Mouse (Mus musculus): ENCODE data around the gene Sik2. TPM values are rescaled to one million over a fixed set of nuclear protein-coding genes. Genes with fewer than 3 reads are reported as not detected.
A peak's percentile ranks its signal among the peaks of the same experiment; 100 is the strongest.

Gene Sik2
- polyA plus RNA-seq, 1 experiment from 2014 or later = 12.4 TPM

GRCm38 (mm10) chr9:50986677-50987076 lies 22.2 kb downstream of the Sik2 start:
- no peak for DNase-seq (ENCODE audit: low spot score)

- no peak for DNase-seq (ENCODE audit: low spot score)
Observed at GRCm38 (mm10) chr9:50986123-50986522, 22.8 kb downstream of the Sik2 start.

GRCm38 (mm10) chr9:50981499-50982190 lies 27.2 kb downstream of the Sik2 start:
- no peak for DNase-seq (ENCODE audit: low spot score)

GRCm38 (mm10) chr9:50974631-50975030 lies 34.2 kb downstream of the Sik2 start:
- DNase-seq (ENCODE audit: low spot score) = no peak

- no peak for DNase-seq (ENCODE audit: low spot score)
Observed at GRCm38 (mm10) chr9:50970413-50970812, 38.5 kb downstream of the Sik2 start.

GRCm38 (mm10) chr9:50969266-50969665 lies 39.6 kb downstream of the Sik2 start:
- DNase-seq (ENCODE audit: low spot score) = no peak

GRCm38 (mm10) chr9:50966277-50966676 lies 42.6 kb downstream of the Sik2 start:
- DNase-seq (ENCODE audit: low spot score) = no peak

- DNase-seq (ENCODE audit: low spot score) = no peak
Observed at GRCm38 (mm10) chr9:50965392-50965791, 43.5 kb downstream of the Sik2 start.

GRCm38 (mm10) chr9:50964911-50965310 lies 44.0 kb downstream of the Sik2 start:
- DNase-seq (ENCODE audit: low spot score) = no peak

- DNase-seq (ENCODE audit: low spot score) = no peak
Observed at GRCm38 (mm10) chr9:50957956-50958489, 50.9 kb downstream of the Sik2 start.

GRCm38 (mm10) chr9:50955176-50955575 lies 53.7 kb downstream of the Sik2 start:
- no peak for DNase-seq (ENCODE audit: low spot score)

GRCm38 (mm10) chr9:50948097-50948823 lies 60.6 kb downstream of the Sik2 start:
- no peak for DNase-seq (ENCODE audit: low spot score)

- no peak for DNase-seq (ENCODE audit: low spot score)
Observed at GRCm38 (mm10) chr9:50946338-50946737, 62.5 kb downstream of the Sik2 start.

GRCm38 (mm10) chr9:50944826-50945225 lies 64.0 kb downstream of the Sik2 start:
- no peak for DNase-seq (ENCODE audit: low spot score)

- no peak for DNase-seq (ENCODE audit: low spot score)
Observed at GRCm38 (mm10) chr9:50942711-50943110, 66.2 kb downstream of the Sik2 start.

GRCm38 (mm10) chr9:50941804-50942401 lies 67.0 kb downstream of the Sik2 start:
- DNase-seq (ENCODE audit: low spot score) = peak; percentile 37

- no peak for DNase-seq (ENCODE audit: low spot score)
Observed at GRCm38 (mm10) chr9:50929986-50930385, 78.9 kb downstream of the Sik2 start.

- no peak for DNase-seq (ENCODE audit: low spot score)
Observed at GRCm38 (mm10) chr9:50925801-50926200, 83.1 kb downstream of the Sik2 start.

- DNase-seq (ENCODE audit: low spot score) = no peak
Observed at GRCm38 (mm10) chr9:50924454-50924853, 84.4 kb downstream of the Sik2 start.

- DNase-seq (ENCODE audit: low spot score) = no peak
Observed at GRCm38 (mm10) chr9:50922363-50923153, 86.3 kb downstream of the Sik2 start.
